Mouse (Mus musculus) mouse trophoblast stem cell (cell line): ENCODE measurements around the gene Gm20937.
"Not testable (repeated sequence)": the region's sequence is repeated elsewhere in the genome, so short reads cannot be mapped to it uniquely, and the experiment has no call there.

Source experiments
- in situ Hi-C, 2 experiments: fragments of 300-500 bp; cut with MseI, MboI; formaldehyde crosslinking; loops; 2 replicates in 1 of 2; 3 replicates in 1 of 2; pipeline ENCODE4 v1.15.1; 2025

Gm20937 gene

DNA sequence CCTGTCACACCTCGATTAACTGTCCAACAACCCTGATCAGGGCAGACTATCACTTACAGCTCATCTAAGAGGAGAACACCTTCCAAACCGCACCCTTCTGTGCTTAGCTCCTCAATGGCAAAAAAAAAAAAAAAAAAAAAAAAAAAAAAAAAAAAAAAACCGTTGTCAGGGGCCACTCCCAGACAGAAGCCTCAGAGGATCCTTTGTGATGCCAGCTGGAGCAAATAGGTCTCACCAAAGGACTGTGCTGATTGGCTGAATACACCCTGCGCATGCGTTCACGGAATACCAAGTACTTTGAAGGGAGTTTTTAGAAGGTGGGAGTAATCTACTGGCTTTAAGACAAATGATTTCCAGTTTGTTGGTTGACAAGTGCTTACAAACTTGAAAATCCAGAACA, at the start of gene Gm20937:
Gene Gm20937, minus strand, starts transcription at position 101 of the 400 bp plus-strand sequence.
- in situ Hi-C loops = not testable (repeated sequence)
